Mouse (Mus musculus) lung, postnatal 0 days (tissue): ENCODE measurements at regions not wholly inside any gene's neighbourhood (a gene's known extent, or its start where the extent isn't known, plus 50 kb on each side); places are given as distances from the start of the nearest gene placed in this dataset.

Experiments used
- ATAC-seq: fragments of 200-750 bp; cut with Nextera tagmentation; 2 replicates; pipeline ENCODE4 v1.8.0; 2017; ENCODE audit warnings: moderate library complexity
- DNase-seq: peaks from one replicate; pipeline ENCODE4 v3.0.0-alpha.2; 2016; ENCODE audit warnings: low spot score
- H3K27ac ChIP-seq: fragments of 300-500 bp; sonication (generic); 2 replicates; pipeline ENCODE4 v1.5.1; 2014; ENCODE audit warnings: antibody characterized with exemption, mild to moderate bottlenecking, low read length, mixed read lengths
- H3K27me3 ChIP-seq: fragments of 300-500 bp; sonication (generic); replicated peaks from 2 replicates; pipeline ENCODE4 v1.6.1; 2014; ENCODE audit warnings: low read length, mixed read lengths; ENCODE audit not compliant: insufficient read depth
- H3K36me3 ChIP-seq: fragments of 300-500 bp; sonication (generic); 2 replicates; pipeline ENCODE4 v1.6.1; 2014; ENCODE audit warnings: low read length, mixed read lengths; ENCODE audit not compliant: insufficient read depth
- H3K4me1 ChIP-seq: fragments of 300-500 bp; sonication (generic); 2 replicates; pipeline ENCODE4 v1.6.1; 2014; ENCODE audit warnings: antibody characterized with exemption, low read depth, low read length, mixed read lengths; ENCODE audit not compliant: insufficient read depth
- H3K4me2 ChIP-seq: fragments of 300-500 bp; sonication (generic); replicated peaks from 2 replicates; pipeline ENCODE4 v1.6.1; 2014; ENCODE audit warnings: low read depth, mild to moderate bottlenecking, low read length, moderate library complexity, mixed read lengths
- H3K4me3 ChIP-seq: fragments of 300-500 bp; sonication (generic); 2 replicates; pipeline ENCODE4 v1.5.1; 2014; ENCODE audit warnings: low read depth, low read length
- H3K9ac ChIP-seq: fragments of 300-500 bp; sonication (generic); replicated peaks from 2 replicates; pipeline ENCODE4 v1.6.1; 2014; ENCODE audit warnings: low read depth, mild to moderate bottlenecking
- H3K9me3 ChIP-seq: fragments of 300-500 bp; sonication (generic); 2 replicates; pipeline ENCODE4 v1.6.1; 2016; ENCODE audit warnings: low read length, mixed read lengths
- CTCF ChIP-seq: IDR thresholded peaks from 2 replicates; pipeline ENCODE4 v1.5.1; 2016; ENCODE audit warnings: antibody characterized with exemption, mild to moderate bottlenecking
- EP300 ChIP-seq: IDR thresholded peaks from 2 replicates; pipeline ENCODE4 v1.6.1; 2016; ENCODE audit warnings: antibody characterized with exemption, mild to moderate bottlenecking, control low read depth
- WGBS: fragments of 180-500 bp; shearing (Covaris S2); extraction: QIAGEN DNeasy Blood & Tissue Kit; methylation state at CpG from one replicate; pipeline ENCODE4 v1.1.7; 2014; 5-methylcytosine and 5-hydroxymethylcytosine counted together

DNA sequence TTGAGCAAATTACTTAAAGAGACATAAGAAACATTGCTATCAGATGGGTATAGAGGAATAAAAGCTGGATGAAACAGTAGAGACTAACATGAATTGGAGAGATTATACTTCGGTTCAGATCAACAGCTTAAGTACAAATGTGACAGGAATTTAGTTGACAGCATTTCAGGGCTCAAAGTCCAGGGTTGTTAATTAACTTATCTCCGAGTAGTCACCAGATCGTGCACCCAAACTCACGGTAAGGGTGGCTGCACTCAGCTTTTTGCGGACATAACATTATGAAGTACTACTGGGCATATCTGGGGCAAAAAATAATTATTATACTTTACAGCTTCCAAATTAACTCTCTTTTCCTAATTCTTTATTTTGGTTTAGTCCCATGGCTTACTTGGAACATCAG is 1409.3 kb upstream of the A1bg start:
- Histone ChIP-seq H3K4me1 (no peaks in the 10 kb centered on the region), H3K27ac (no peak overlapping the region), H3K9ac (no peak overlapping the region), H3K9me3 (no peaks in the 10 kb centered on the region), H3K36me3 (no peaks in the 10 kb centered on the region), H3K4me2 (no peak overlapping the region), H3K27me3 (no peaks in the 10 kb centered on the region), H3K4me3 (no peak overlapping the region)
- DNase-seq, result no peak
- 56% methylated on average over 5 of the region's 5 CpGs for WGBS
- ATAC-seq, result no peak
- TF ChIP-seq EP300 (no peak), CTCF (no peak)

DNA sequence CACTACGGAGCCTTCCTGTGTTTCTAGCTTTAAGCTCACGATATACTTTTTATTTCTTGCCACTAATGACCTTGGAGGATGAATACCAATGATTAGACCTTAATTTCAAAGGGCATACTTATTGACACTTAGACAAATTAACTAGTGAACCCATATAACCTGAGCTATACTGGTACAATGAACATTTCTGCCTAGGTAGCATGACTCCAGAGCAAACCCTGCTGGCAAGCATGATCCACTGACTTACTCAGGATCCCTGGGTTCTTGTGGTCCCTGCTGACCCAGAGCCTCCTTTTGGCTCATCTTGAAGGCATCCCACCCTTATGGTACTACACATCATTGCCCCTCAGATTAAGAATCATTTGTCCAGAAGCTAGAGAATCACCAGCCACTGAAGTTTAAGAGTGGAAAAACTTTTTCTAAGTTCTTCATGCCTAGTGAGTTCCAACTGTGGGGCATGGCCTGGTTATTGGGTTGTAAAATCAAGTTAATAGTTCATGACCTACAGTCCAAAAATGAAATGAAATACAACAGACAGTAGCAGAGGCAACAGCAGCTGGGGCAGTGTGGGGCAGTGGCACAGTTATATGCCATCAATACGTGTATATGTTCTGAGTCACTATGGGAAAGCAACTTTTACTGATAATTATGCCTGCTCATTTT is 1408.5 kb upstream of the A1bg start:
- H3K9me3 ChIP-seq, result no peaks in the 10 kb centered on the region
- 95% methylated on average over 3 of the region's 3 CpGs for WGBS
- H3K27ac ChIP-seq, result no peak overlapping the region
- H3K4me3 ChIP-seq, result no peak overlapping the region
- no peak overlapping the region for H3K4me2 ChIP-seq
- DNase-seq (no peak), ATAC-seq (no peak)
- no peaks in the 10 kb centered on the region for H3K27me3 ChIP-seq
- no peaks in the 10 kb centered on the region for H3K36me3 ChIP-seq
- no peak for TF ChIP-seq EP300
- TF ChIP-seq CTCF, result peak; percentile 11; the same call in 1 of the 2 replicates
- no peak overlapping the region for H3K9ac ChIP-seq
- H3K4me1 ChIP-seq, result no peaks in the 10 kb centered on the region

DNA sequence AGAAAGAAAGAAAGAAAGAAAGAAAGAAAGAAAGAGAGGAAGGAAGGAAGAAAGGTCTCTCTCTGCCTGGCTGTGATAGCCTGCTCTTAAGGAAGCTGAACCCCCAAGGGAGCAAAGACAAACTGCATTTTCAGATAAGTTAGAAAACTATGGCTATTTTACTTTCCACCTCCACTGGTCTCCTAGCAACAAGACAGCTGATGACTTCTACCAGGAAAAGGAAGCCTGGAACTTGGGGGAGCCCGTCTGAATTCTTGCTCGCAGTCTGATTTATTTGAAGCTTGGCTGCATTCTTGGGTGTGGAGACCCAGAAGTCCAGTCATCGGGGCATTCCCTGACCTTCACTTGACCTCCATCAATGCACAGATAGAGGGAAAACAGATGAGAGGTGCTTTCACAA is 1406.1 kb upstream of the A1bg start:
- WGBS, result 12% methylated on average over 3 of the region's 3 CpGs
- Histone ChIP-seq H3K4me1 (no peaks in the 10 kb centered on the region), H3K9me3 (no peaks in the 10 kb centered on the region), H3K27me3 (no peaks in the 10 kb centered on the region), H3K4me3 (no peak overlapping the region), H3K27ac (no peak overlapping the region), H3K4me2 (no peak overlapping the region), H3K9ac (no peak overlapping the region), H3K36me3 (no peaks in the 10 kb centered on the region)
- TF ChIP-seq CTCF (no peak), EP300 (no peak)
- DNase-seq, result peak; percentile 45
- no peak for ATAC-seq

DNA sequence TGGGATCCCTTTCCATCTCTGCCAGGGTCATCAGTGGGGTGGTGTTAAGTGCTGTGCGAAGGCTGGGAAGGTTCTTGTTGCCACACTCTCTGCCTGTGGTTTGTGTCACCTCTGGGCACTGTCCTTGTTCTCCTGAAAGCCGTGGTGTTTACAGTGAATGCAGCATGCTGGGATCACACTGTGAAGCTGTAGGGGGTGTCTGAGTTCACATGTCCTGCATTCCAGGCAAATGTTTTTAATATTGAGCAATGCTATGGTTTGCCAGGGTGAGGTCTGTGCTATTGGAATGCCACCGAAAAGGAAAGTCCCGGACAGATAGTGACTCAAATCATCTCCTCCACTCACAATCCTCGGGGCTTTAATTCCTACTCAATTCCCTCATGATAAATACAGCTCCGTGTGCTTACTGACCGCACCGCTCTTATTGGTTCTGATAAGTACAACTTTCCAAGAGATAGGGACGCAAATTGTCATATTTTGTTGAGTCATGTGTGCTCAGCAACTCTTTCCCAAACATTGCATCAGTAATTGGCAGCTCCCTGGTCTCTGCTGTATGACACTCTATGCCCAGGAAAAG is 1405.6 kb upstream of the A1bg start:
- H3K27ac ChIP-seq, result no peak overlapping the region
- DNase-seq (peak; percentile 77), ATAC-seq (peak; percentile 87)
- no peaks in the 10 kb centered on the region for H3K36me3 ChIP-seq
- no peak overlapping the region; the same call in 1 of the 2 replicates for H3K4me3 ChIP-seq
- H3K4me2 ChIP-seq, result peak overlapping the region; percentile 35; the same call in 1 of the 2 replicates
- H3K9ac ChIP-seq, result no peak overlapping the region
- 18% methylated on average over 9 of the region's 9 CpGs for WGBS
- no peaks in the 10 kb centered on the region for H3K9me3 ChIP-seq
- no peaks in the 10 kb centered on the region for H3K27me3 ChIP-seq
- H3K4me1 ChIP-seq, result no peaks in the 10 kb centered on the region
- TF ChIP-seq EP300 (0 out of 2 replicates have a peak, but pooled peaks have one; percentile 8), CTCF (no peak)

DNA sequence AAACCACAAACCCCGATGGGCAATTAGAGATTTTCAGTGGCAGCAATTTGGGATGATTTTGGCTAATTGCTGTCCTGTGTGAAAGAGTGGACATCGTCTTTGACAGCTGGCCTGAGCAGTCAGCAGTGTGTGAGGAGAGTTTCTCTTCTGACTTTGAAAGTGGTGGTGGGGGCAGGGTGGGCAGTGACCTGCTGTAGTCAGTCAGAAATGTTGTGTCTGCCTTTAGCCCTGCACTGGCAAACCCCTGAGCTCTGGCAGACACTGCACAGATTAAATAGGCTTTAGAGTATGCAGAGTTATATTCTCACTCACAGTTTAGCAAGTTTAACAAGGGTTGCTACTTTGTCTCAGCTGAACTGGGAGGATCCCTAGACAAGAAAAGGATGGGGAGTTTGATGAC is 1404.7 kb upstream of the A1bg start:
- Histone ChIP-seq H3K9me3 (no peaks in the 10 kb centered on the region), H3K27me3 (no peaks in the 10 kb centered on the region), H3K36me3 (no peaks in the 10 kb centered on the region), H3K9ac (no peak overlapping the region), H3K4me3 (no peak overlapping the region), H3K27ac (no peak overlapping the region), H3K4me1 (no peaks in the 10 kb centered on the region), H3K4me2 (no peak overlapping the region)
- TF ChIP-seq EP300 (no peak), CTCF (no peak)
- ATAC-seq (no peak), DNase-seq (no peak)
- 68% methylated on average over 2 of the region's 2 CpGs for WGBS

DNA sequence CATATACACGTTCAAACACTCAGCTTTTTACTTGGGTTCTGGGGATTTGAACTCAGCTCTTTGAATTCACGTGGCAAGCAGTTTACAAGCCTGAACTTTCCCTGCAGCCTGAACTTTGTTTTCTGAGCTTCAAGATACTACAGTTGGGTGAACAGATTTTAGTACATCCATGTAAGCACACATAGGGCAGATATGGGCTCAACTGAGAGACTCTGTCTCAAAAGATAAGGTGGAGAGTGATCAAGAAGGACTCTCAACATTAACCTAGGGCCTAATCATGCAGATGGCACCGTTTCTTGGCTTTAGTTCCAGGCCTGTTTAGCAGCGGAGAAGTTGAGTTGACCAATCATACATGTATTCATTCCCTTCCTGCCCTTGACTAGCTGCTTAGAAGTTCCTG is 1403.7 kb upstream of the A1bg start:
- H3K27me3 ChIP-seq, result no peaks in the 10 kb centered on the region
- DNase-seq, result no peak
- WGBS, result 89% methylated on average over 4 of the region's 4 CpGs

More for the DNA sequence above, 1403.7 kb upstream of the A1bg start:
- TF ChIP-seq CTCF (no peak), EP300 (no peak)
- Histone ChIP-seq H3K27ac (no peak overlapping the region), H3K9ac (no peak overlapping the region), H3K36me3 (no peaks in the 10 kb centered on the region), H3K4me2 (no peak overlapping the region), H3K9me3 (no peaks in the 10 kb centered on the region), H3K4me1 (no peaks in the 10 kb centered on the region), H3K4me3 (no peak overlapping the region)
- no peak for ATAC-seq
